Mouse (Mus musculus) heart, embryonic 12.5 days (tissue): ENCODE measurements at regions not wholly inside any gene's neighbourhood (a gene's known extent, or its start where the extent isn't known, plus 50 kb on each side); places are given as distances from the start of the nearest gene placed in this dataset.
A peak's percentile ranks its signal among the peaks of the same experiment; 100 is the strongest.

ENCODE experiments used
- ATAC-seq: fragments of 200-750 bp; cut with Nextera tagmentation; 2 replicates; pipeline ENCODE4 v1.8.0; 2017; ENCODE audit warnings: moderate TSS enrichment, moderate library complexity; ENCODE audit not compliant: insufficient number of reproducible peaks, low FRiP score
- H3K27ac ChIP-seq: fragments of 300-500 bp; sonication (generic); 2 replicates; pipeline ENCODE4 v1.5.1; 2016; ENCODE audit warnings: mild to moderate bottlenecking, moderate library complexity; ENCODE audit not compliant: poor library complexity, severe bottlenecking
- H3K27me3 ChIP-seq: fragments of 300-500 bp; sonication (generic); replicated peaks from 2 replicates; pipeline ENCODE4 v1.6.1; 2016; ENCODE audit warnings: mild to moderate bottlenecking, moderate library complexity
- H3K36me3 ChIP-seq: fragments of 300-500 bp; sonication (generic); 2 replicates; pipeline ENCODE4 v1.6.1; 2016; ENCODE audit warnings: mild to moderate bottlenecking, moderate library complexity
- H3K4me1 ChIP-seq: fragments of 300-500 bp; sonication (generic); replicated peaks from 2 replicates; pipeline ENCODE4 v1.6.1; 2016; ENCODE audit warnings: mild to moderate bottlenecking
- H3K4me2 ChIP-seq: fragments of 300-500 bp; sonication (generic); 2 replicates; pipeline ENCODE4 v1.6.1; 2016; ENCODE audit warnings: mild to moderate bottlenecking, moderate library complexity
- H3K4me3 ChIP-seq: fragments of 300-500 bp; sonication (generic); 2 replicates; pipeline ENCODE4 v1.5.1; 2016; ENCODE audit warnings: mild to moderate bottlenecking
- H3K9ac ChIP-seq: fragments of 300-500 bp; sonication (generic); 2 replicates; pipeline ENCODE4 v1.6.1; 2016; ENCODE audit warnings: mild to moderate bottlenecking, moderate library complexity
- H3K9me3 ChIP-seq: fragments of 300-500 bp; sonication (generic); replicated peaks from 2 replicates; pipeline ENCODE4 v1.6.1; 2016; ENCODE audit warnings: mild to moderate bottlenecking, moderate library complexity
- WGBS: fragments of 180-500 bp; shearing (Covaris S2); methylation state at CpG from one replicate; pipeline ENCODE4 v1.1.7; 2016; 5-methylcytosine and 5-hydroxymethylcytosine counted together

- H3K9me3 ChIP-seq: no peaks in the 10 kb centered on the region
- H3K4me3 ChIP-seq: no peak overlapping the region
- 46% methylated on average over 16 of the region's 16 CpGs for WGBS
- peak; percentile 69 for ATAC-seq
- peak overlapping the region; percentile 41 for H3K4me2 ChIP-seq
- no peaks in the 10 kb centered on the region for H3K27me3 ChIP-seq
- peaks cover 29% of the 10 kb centered on the region for H3K4me1 ChIP-seq
- H3K36me3 ChIP-seq: no peaks in the 10 kb centered on the region
- no peak overlapping the region for H3K9ac ChIP-seq
- H3K27ac ChIP-seq: peak overlapping the region; percentile 51
Measured at GRCm38 (mm10) chr10:95773425-95773980, 69.2 kb downstream of the Gm33543 start.

- H3K36me3 ChIP-seq: no peaks in the 10 kb centered on the region
- H3K27me3 ChIP-seq: no peaks in the 10 kb centered on the region
- H3K27ac ChIP-seq: no peak overlapping the region; the same call in 1 of the 2 replicates
- peaks cover 29% of the 10 kb centered on the region for H3K4me1 ChIP-seq
- H3K9me3 ChIP-seq: no peaks in the 10 kb centered on the region
- no peak overlapping the region for H3K4me3 ChIP-seq
- H3K9ac ChIP-seq: no peak overlapping the region
- H3K4me2 ChIP-seq: no peak overlapping the region
- no peak for ATAC-seq
- WGBS: 74% methylated on average over 9 of the region's 9 CpGs
Measured at GRCm38 (mm10) chr10:95772811-95773424, 69.8 kb downstream of the Gm33543 start.

GRCm38 (mm10) chr10:95768974-95769373 is 73.8 kb downstream of the Gm33543 start:
- H3K27ac ChIP-seq: no peak overlapping the region
- no peak overlapping the region for H3K4me2 ChIP-seq
- no peak for ATAC-seq
- H3K27me3 ChIP-seq: 0 out of 2 replicates have a peak, but pooled peaks cover 6% of the 10 kb centered on the region
- H3K9ac ChIP-seq: no peak overlapping the region
- WGBS: 80% methylated on average over 8 of the region's 8 CpGs
- H3K9me3 ChIP-seq: no peaks in the 10 kb centered on the region
- peaks cover 10% of the 10 kb centered on the region for H3K4me1 ChIP-seq
- H3K4me3 ChIP-seq: no peak overlapping the region
- no peaks in the 10 kb centered on the region for H3K36me3 ChIP-seq

- Histone ChIP-seq H3K4me1 (no peaks in the 10 kb centered on the region), H3K9ac (no peak overlapping the region), H3K4me3 (no peak overlapping the region), H3K27ac (no peak overlapping the region), H3K36me3 (no peaks in the 10 kb centered on the region), H3K27me3 (0 out of 2 replicates have a peak, but pooled peaks cover 6% of the 10 kb centered on the region), H3K4me2 (no peak overlapping the region), H3K9me3 (no peaks in the 10 kb centered on the region)
- 45% methylated on average over 6 of the region's 7 CpGs for WGBS
- ATAC-seq: no peak
Measured at GRCm38 (mm10) chr10:95767526-95768161, 75.1 kb downstream of the Gm33543 start.

- H3K4me3 ChIP-seq: no peak overlapping the region
- H3K9me3 ChIP-seq: no peaks in the 10 kb centered on the region
- no peak overlapping the region for H3K27ac ChIP-seq
- H3K9ac ChIP-seq: no peak overlapping the region
- H3K27me3 ChIP-seq: 0 out of 2 replicates have a peak, but pooled peaks cover 6% of the 10 kb centered on the region
- whole genome bisulfite sequencing: 76% methylated on average over 4 of the region's 4 CpGs
- H3K4me1 ChIP-seq: no peaks in the 10 kb centered on the region
- H3K4me2 ChIP-seq: no peak overlapping the region
- no peak for ATAC-seq
- no peaks in the 10 kb centered on the region for H3K36me3 ChIP-seq
Measured at GRCm38 (mm10) chr10:95764129-95764528, 78.6 kb downstream of the Gm33543 start.

- 0 out of 2 replicates have a peak, but pooled peaks cover 6% of the 10 kb centered on the region for H3K27me3 ChIP-seq
- H3K4me3 ChIP-seq: no peak overlapping the region
- H3K4me1 ChIP-seq: no peaks in the 10 kb centered on the region
- no peak overlapping the region for H3K27ac ChIP-seq
- no peaks in the 10 kb centered on the region for H3K9me3 ChIP-seq
- ATAC-seq: no peak
- H3K4me2 ChIP-seq: no peak overlapping the region
- 66% methylated on average over 8 of the region's 8 CpGs for WGBS
- no peak overlapping the region for H3K9ac ChIP-seq
- H3K36me3 ChIP-seq: no peaks in the 10 kb centered on the region
Measured at GRCm38 (mm10) chr10:95762632-95763031, 80.1 kb downstream of the Gm33543 start.

GRCm38 (mm10) chr10:95761969-95762368 is 80.8 kb downstream of the Gm33543 start:
- H3K9me3 ChIP-seq: no peaks in the 10 kb centered on the region
- ATAC-seq: no peak
- no peak overlapping the region for H3K9ac ChIP-seq
- no peaks in the 10 kb centered on the region for H3K36me3 ChIP-seq
- 0 out of 2 replicates have a peak, but pooled peaks cover 6% of the 10 kb centered on the region for H3K27me3 ChIP-seq
- H3K4me3 ChIP-seq: no peak overlapping the region
- no peaks in the 10 kb centered on the region for H3K4me1 ChIP-seq
- no peak overlapping the region for H3K27ac ChIP-seq
- WGBS: 85% methylated on average over 4 of the region's 4 CpGs
- H3K4me2 ChIP-seq: no peak overlapping the region

- ATAC-seq: no peak
- no peak overlapping the region for H3K4me2 ChIP-seq
- no peaks in the 10 kb centered on the region for H3K9me3 ChIP-seq
- H3K36me3 ChIP-seq: no peaks in the 10 kb centered on the region
- no peak overlapping the region for H3K27ac ChIP-seq
- H3K9ac ChIP-seq: no peak overlapping the region
- no peaks in the 10 kb centered on the region for H3K4me1 ChIP-seq
- 60% methylated on average over 9 of the region's 9 CpGs for WGBS
- H3K4me3 ChIP-seq: no peak overlapping the region
- 0 out of 2 replicates have a peak, but pooled peaks cover 6% of the 10 kb centered on the region for H3K27me3 ChIP-seq
Measured at GRCm38 (mm10) chr10:95760121-95760870, 82.4 kb downstream of the Gm33543 start.

GRCm38 (mm10) chr10:95758181-95758580 is 84.5 kb downstream of the Gm33543 start:
- Histone ChIP-seq H3K27ac (no peak overlapping the region), H3K36me3 (no peaks in the 10 kb centered on the region), H3K9ac (no peak overlapping the region), H3K27me3 (no peaks in the 10 kb centered on the region), H3K4me2 (no peak overlapping the region), H3K9me3 (no peaks in the 10 kb centered on the region), H3K4me1 (no peaks in the 10 kb centered on the region), H3K4me3 (no peak overlapping the region)
- no peak for ATAC-seq
- WGBS: 90% methylated on average over 8 of the region's 8 CpGs

- no peak for ATAC-seq
- Histone ChIP-seq H3K4me2 (no peak overlapping the region), H3K27me3 (no peaks in the 10 kb centered on the region), H3K4me1 (no peaks in the 10 kb centered on the region), H3K36me3 (no peaks in the 10 kb centered on the region), H3K9me3 (no peaks in the 10 kb centered on the region), H3K4me3 (no peak overlapping the region), H3K9ac (no peak overlapping the region), H3K27ac (no peak overlapping the region)
- WGBS: 77% methylated on average over 3 of the region's 3 CpGs
Measured at GRCm38 (mm10) chr10:95755429-95755828, 82.2 kb upstream of the Anapc15-ps start.

- no peaks in the 10 kb centered on the region for H3K4me1 ChIP-seq
- H3K4me2 ChIP-seq: no peak overlapping the region
- H3K9ac ChIP-seq: no peak overlapping the region
- H3K27me3 ChIP-seq: no peaks in the 10 kb centered on the region
- no peak overlapping the region for H3K4me3 ChIP-seq
- WGBS: 86% methylated on average over 11 of the region's 11 CpGs
- no peak for ATAC-seq
- no peak overlapping the region for H3K27ac ChIP-seq
- H3K9me3 ChIP-seq: no peaks in the 10 kb centered on the region
- no peaks in the 10 kb centered on the region for H3K36me3 ChIP-seq
Measured at GRCm38 (mm10) chr10:95753396-95753905, 80.2 kb upstream of the Anapc15-ps start.
